10 mouse cellular contexts compared by ENCODE assay signal in genomic region chr4:105214438-105214837, GRCm38 (mm10). TPM values are rescaled to one million over a fixed set of nuclear protein-coding genes. Genes with fewer than 3 reads are reported as not detected.
DNase-seq lines count a peak whose midpoint lies in the region; ATAC-seq lines count a peak whose summit lies in the region.
"Had no signal": no experiment of that assay in that cellular context is flagged by ENCODE, and none has a peak within 500 bp of the region (broad histone marks: within the 10 kb centered on the region; RNA-seq: fewer than 3 reads in every experiment).

No protein-coding gene starts in this region.

- H3K4me1 ChIP-seq in heart, embryonic 12.5 days (replicated peaks) = peaks cover 7% of the 10 kb centered on the region; the same call in 1 of the 2 replicates
- H3K4me1 ChIP-seq in embryonic facial prominence, embryonic 15.5 days = peaks cover 17% of the 10 kb centered on the region; the same call in 1 of the 2 replicates

- H3K4me3 ChIP-seq in heart, embryonic 12.5 days = no peak overlapping the region
- no peak overlapping the region for H3K4me3 ChIP-seq in embryonic facial prominence, embryonic 15.5 days (replicated peaks)
- H3K4me3 ChIP-seq: myocyte had no signal

- peak; percentile 61 to 74 for DNase-seq in heart, adult 18-20 months
- DNase-seq in kidney, adult 9 months = peak; percentile 81
- peak; percentile 32 for DNase-seq in lung, postnatal 25 days (ENCODE audit: low spot score)
- no peak for DNase-seq in neural tube, embryonic 10.5 days (ENCODE audit: extremely low spot score, low spot score)
- DNase-seq: layer of hippocampus, postnatal 36 days had no signal

- 70% methylated on average over 1 of the region's 1 CpGs for WGBS in heart, embryonic 12.5 days
- WGBS in embryonic facial prominence, embryonic 15.5 days = 50% methylated on average over 1 of the region's 1 CpGs

- H3K27ac ChIP-seq in heart, embryonic 12.5 days (ENCODE audit: poor library complexity, severe bottlenecking) = no peak overlapping the region
- H3K27ac ChIP-seq in embryonic facial prominence, embryonic 15.5 days (replicated peaks) = peak overlapping the region; percentile 30; the same call in 1 of the 2 replicates

- no peak overlapping the region for H3K9ac ChIP-seq in heart, embryonic 12.5 days
- no peak overlapping the region for H3K9ac ChIP-seq in embryonic facial prominence, embryonic 15.5 days

- H3K27me3 ChIP-seq in heart, embryonic 12.5 days (replicated peaks) = no peaks in the 10 kb centered on the region; the same call in 1 of the 2 replicates
- no peaks in the 10 kb centered on the region for H3K27me3 ChIP-seq in embryonic facial prominence, embryonic 15.5 days

- H3K36me3 ChIP-seq in heart, embryonic 12.5 days = peaks cover 12% of the 10 kb centered on the region; the same call in 1 of the 2 replicates
- peaks cover 68% of the 10 kb centered on the region for H3K36me3 ChIP-seq in embryonic facial prominence, embryonic 15.5 days

- no peak for ATAC-seq in heart, embryonic 12.5 days (ENCODE audit: insufficient number of reproducible peaks, low FRiP score)
- no peak for ATAC-seq in embryonic facial prominence, embryonic 15.5 days (ENCODE audit: insufficient number of reproducible peaks, low FRiP score, low TSS enrichment, low read depth)
- no peak for ATAC-seq in megakaryocyte, adult 5-6 weeks (ENCODE audit: poor library complexity, severe bottlenecking)
- ATAC-seq in CD4-positive, CD25-positive, alpha-beta regulatory T cell, adult 4 months = no peak

- H3K4me2 ChIP-seq in heart, embryonic 12.5 days = no peak overlapping the region
- no peak overlapping the region for H3K4me2 ChIP-seq in embryonic facial prominence, embryonic 15.5 days (replicated peaks)

- H3K9me3 ChIP-seq in heart, embryonic 12.5 days (replicated peaks) = no peaks in the 10 kb centered on the region
- H3K9me3 ChIP-seq in embryonic facial prominence, embryonic 15.5 days (replicated peaks) = no peaks in the 10 kb centered on the region

RNA-seq across cellular contexts. Expression of gene Plpp3, which starts 57.3 kb away (rescaled TPM):
- total RNA-seq in heart, adult 18-20 months (2021) = 10 to 100 TPM; 56.4 to 57.5 TPM
- polyA plus RNA-seq in heart, embryonic 12.5 days (2016; fragmentation: Nextera tagmentation; extraction: Ambion mirVana) = 28.6 and 30.3 TPM in 2 replicates
- polyA plus RNA-seq in embryonic facial prominence, embryonic 15.5 days (2015; fragmentation: Nextera tagmentation; extraction: Ambion mirVana) = 190 and 199 TPM in 2 replicates
- total RNA-seq in megakaryocyte, adult 5-6 weeks (2015) = 0.29 and 0.48 TPM in 2 replicates
- 0.29 and 0.37 TPM in 2 replicates for total RNA-seq in megakaryocyte, adult 5-6 weeks (2017)
- under 1 TPM in 1 of 2 experiments, not detected in 1; 0.24 TPM for polyA plus RNA-seq in CD4-positive, CD25-positive, alpha-beta regulatory T cell, adult 4 months (2017; shearing (Covaris generic))

Comparison
In these comparisons a context has a peak if more than half of its experiments do, and no peak if none do; other contexts are left out.
1. RNA of gene Plpp3, which starts 57.3 kb away (polyA plus RNA-seq): 190 to 199 TPM in embryonic facial prominence, embryonic 15.5 days and 28.6 to 30.3 TPM in heart, embryonic 12.5 days; 0.24 TPM in CD4-positive, CD25-positive, alpha-beta regulatory T cell, adult 4 months; every median in the first group is over 10 times any median in the second.